Mouse (Mus musculus) cerebellum, adult 9-11 months (tissue): Measurements from ENCODE around the gene Itsn1.

Experiments
- DNase-seq: peaks from one replicate; pipeline ENCODE4 v3.0.0; 2022

The Itsn1 gene

DNA sequence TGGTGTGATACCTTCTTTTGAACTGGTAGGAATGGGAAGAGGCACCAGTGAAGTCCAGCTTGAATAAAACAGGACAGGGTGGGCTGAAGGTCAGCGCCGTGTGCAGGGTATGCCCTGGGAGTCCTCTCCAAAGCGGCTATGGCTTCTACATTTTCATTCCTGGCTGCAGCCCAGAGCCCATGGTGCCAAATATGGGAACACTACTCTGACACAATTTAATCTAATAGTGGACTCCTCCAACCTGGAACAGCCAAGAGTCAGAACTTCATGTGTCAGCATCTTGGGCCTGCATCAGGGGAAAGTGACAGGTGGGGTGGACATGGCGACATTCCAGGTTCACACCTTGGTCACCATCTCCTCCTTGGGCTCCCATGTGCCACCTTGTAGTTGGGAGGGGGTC lies 147.4 kb downstream of the Itsn1 start:
- peak; percentile 53 for DNase-seq

DNA sequence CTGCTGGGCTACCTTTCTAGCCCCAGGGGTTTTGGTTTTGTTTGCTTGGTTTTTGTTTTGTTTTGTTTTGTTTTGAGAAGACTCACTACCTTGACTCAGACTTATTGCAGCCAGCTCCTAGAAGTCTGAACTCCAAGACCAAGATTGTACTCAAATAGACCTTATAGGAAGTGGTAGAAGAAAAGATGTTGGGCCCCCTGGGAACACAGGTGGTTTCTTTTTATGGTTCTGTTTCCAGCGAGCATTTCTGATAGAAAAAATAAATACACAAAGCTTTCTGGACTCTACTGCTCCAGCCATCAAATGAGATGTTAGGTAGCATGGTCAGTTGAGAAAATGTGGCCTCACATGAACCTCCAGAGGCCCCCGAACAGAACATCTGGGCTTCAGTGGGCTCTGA lies 150.0 kb downstream of the Itsn1 start:
- DNase-seq, result no peak

DNA sequence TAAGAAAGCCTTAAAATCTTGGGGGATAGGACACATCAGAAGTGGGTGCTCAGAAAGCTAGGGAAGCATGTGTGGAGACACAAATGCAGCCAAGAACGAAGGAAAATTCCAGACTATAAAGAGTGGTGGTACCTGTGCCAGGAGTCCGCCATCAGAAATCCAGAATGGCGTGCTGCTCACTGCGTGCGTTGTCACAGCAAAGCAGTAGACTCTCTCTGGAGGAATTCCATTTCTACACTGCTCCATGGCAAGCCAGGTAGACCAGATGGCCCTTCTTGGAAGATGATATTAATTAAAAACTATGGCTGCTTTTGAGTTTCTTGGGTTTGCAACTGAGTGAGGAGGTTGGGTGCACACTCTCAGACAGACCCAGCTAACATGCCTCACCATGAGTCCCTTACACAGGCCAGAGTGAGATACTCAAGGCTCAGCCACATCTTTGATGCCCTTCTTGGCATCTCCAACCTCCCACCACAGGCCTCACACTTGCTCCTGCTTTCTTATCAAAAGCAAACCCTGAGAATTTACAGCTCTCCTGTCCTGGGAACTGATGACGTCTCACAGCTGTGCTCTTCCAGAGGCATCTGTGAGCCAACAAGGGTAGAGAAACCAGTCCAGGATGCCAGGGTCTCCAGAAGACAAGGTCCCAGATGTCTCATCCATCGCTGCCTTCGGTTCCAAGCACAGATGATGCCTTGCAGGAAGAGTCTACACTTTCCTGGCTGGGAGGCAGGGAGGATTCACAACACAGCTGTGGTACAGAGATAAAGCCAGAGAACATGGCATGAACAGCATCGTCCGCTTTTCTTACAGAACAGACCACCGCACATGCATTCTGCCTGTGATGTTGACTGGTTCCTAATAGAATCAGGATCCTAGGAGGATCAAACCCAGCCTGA lies 152.0 kb downstream of the Itsn1 start:
- DNase-seq, result no peak

DNA sequence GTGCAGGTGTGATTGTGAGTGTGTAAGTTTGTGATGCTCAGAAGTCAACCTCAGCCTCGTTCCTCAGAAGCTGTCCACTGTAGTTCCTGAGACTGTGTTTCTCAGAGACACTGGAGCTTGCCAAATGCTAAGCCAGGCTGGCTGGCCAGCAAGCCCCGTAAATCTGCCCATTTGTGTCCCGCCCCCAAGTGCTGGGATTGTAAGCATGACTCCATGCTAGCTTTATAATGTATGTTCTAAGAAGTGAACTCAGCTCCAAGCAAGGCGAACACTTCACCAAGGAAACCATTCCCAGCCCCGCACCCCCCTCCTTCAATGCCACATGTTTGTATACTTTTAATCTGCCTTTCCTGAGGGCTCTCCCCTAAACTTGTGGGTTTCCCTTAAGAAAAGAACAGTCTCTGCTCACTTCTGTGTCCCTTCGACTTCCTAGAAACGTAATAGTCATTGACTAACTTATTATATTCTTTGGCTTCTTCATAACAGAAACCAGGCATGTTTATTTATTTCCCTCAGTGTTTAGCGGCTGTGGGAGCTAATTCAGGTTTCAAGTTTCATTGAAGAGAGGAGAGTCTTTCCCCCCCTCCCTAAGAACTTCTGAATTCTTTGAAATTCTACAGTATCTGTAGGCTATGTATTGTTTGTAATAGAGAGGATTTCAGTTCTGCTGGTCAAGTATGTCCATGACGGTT lies 153.2 kb downstream of the Itsn1 start:
- DNase-seq, result no peak

DNA sequence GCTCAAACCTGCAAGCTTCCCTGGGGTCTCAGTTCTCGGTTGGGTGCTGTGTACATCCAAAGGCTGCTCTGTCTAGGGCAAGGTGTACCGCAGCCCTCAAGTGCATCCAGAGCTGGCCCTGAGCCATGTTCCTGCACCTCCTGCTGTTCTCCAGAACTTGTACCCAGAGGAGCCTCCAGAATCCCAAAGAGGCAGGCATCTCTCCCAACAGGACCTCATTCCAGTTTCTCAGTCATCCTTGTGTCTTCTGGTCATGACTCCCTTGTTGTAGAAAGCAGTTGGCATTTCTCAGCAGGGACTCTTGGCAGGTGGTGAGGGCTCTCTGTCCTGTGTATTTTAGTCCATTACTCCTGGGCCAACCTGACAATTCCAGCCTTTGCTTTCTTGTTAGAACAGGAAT lies 154.6 kb downstream of the Itsn1 start:
- peak; percentile 79 for DNase-seq

DNA sequence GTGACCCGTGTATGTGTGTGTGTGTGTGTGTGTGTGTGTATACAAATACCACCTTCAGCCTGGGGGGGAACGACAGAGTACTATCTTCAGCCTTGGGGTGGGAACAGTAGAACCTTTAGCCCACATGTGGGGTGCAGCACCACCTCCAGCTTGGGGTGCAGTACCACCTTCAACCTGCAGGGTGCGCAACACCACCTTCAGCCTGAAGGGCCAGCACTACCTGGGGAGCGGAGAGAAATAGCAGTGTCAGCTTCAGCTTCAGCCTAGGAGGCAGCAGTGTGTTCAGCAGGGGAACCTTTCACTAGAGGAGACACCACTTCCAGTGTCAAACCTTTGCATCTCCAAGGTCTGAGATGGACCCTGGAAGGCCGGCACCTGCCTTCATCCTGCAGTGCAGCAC lies 155.1 kb downstream of the Itsn1 start:
- peak; percentile 55 for DNase-seq

DNA sequence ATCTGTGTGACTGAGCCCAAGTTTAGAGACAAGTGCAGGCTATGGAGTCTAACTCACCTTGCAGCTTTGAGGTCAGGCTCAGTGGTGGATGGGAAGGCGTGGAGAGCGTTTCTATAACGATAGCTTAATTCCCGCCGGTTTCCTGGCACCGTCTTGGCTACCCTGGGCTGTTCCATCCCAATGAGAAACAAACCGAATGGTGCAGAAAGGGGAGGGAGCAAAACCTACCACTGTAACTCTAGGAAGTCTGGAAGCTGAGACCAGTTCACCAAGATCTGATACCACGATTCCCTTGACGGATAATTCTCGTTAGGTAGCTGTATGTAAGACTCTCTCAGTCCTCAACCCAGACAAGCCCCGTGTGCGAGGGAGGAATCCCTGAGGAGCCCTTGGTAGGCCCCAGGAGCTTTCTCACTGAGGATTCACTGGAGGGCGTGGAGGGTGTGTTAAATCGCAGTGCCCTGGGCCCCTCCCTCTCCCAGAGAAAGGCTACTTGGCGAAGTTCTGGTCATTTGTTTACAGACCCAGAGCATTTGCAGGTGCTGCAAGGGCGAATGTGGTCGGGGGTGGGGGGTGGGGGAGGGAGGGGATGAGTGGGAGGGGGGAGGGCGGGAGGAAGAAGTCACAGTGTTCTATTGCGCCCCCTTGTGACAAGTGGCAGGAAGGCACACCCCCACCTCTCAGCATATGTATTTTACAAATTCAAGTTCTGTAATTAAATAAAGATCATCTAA lies 156.5 kb downstream of the Itsn1 start:
- DNase-seq, result no peak

DNA sequence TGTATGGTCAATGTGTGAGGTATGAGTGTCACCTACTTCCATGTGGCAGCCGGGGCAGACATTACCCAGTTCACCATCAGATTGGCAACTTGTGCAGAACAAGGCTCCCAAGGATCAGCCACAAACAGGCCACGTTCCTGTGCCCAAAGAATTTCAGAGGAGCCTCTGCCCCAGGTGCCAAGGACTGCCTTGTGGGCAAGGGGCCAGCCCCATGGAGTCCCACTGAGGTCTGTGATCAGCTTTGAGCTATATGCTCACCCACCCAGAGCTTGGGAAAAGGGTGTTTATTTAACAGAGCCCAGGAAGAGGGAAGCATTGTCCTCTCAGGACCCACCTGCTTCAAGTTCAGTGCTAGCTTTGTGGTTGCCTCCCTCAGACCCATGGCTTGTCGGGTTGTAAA lies 159.3 kb downstream of the Itsn1 start:
- no peak for DNase-seq

DNA sequence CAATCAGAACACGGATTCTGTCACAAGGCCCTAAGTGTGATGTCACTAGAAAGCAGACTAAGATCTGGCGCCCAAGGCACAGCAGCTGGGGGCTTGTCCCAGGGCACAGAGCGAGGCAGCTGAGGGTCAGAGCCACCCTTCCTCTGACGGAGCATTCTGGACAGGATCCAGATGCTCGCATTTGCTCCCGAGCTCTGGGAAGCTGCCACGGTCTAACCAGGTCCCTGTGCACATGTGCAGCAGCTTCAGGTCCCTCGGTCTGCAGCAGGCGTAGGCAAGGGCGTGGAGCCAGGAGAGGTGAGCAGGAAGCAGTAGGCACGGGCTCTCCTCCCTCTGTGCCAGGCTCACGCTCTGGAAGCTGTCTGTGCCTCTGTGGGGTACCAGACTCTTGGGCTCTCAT lies 160.8 kb downstream of the Itsn1 start:
- DNase-seq, result peak; percentile 72

DNA sequence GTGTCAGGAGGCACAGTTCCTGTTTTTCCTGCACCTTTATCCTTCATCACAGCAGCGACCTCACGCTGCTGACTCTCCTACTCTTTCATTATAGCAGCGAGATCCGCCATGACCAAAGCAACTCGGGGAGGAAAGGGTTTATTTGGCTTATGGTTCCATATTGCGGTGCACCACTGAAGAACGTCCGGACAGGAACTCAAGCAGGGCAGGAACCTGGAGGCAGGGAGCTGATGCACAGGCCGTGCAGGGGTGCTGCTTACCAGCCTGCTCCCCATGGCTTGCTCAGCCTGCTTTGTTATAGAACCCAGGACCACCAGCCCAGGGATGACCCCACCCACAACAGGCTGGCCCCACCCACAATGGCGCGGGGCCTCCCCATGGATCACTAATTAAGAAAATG lies 162.1 kb downstream of the Itsn1 start:
- DNase-seq, result no peak

DNA sequence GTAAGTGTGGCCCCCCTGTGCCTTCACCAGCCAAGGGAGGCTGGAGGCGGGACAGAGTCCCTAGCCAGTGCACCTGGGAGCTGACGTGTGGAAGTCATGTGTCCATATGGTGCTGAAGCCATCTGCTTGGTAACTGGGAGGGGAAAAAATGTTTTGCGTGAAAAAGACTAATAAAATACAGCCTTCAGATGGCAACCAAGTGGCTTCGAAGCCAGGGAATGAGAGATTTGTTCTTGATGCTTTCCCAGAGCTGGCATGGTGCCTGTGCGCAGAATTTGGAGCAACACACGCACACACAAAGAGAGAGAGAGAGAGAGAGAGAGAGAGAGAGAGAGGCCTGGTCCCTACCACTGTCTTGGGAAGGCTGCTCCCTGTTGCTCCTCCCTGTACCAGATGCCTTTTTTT lies 167.3 kb downstream of the Itsn1 start:
- DNase-seq, result peak; percentile 75

DNA sequence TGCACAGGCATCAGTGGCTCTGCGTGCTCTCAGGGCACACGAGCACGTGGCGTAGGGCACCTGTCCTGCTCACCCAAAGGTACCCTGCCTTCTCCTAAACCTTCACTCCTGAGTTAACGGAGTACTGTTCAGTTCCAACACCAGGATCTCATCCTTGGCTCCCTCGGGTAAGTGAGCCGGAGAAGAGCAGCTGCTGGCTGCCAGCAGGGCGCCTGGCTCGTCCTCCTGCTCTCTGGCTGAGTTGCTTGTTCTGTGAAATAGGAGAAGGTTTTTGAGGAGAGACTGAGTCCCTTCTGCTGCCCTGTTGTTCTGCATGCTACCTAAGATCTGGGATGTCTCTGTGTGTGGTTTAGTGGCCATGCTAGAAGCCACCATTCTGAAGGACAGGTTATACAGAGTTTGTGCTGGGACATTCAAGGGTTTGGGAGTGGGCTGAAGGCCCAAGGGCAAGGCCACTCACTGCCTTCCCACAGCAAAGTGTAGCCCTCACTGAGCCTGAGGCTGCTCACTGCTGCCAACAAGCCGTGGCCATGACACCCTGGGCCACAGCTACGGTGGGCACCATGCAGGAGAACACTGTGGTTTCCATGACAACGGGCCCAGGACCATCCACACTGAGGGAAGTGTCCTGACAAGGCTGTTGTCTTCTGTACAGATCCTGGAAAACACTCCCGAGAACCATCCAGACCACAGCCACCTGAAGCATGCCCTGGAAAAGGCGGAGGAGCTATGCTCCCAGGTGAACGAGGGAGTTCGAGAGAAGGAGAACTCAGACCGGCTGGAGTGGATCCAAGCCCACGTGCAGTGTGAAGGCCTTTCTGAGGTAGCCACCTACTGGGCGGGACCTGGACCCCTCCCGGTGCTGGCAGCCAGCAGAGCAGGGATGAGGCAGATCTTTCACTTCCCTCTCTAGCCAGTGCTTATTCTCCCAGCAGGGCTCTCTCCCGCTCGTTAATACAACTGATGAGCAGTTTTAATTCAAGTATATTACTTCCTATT lies 170.1 kb downstream of the Itsn1 start:
- DNase-seq, result peak; percentile 80

DNA sequence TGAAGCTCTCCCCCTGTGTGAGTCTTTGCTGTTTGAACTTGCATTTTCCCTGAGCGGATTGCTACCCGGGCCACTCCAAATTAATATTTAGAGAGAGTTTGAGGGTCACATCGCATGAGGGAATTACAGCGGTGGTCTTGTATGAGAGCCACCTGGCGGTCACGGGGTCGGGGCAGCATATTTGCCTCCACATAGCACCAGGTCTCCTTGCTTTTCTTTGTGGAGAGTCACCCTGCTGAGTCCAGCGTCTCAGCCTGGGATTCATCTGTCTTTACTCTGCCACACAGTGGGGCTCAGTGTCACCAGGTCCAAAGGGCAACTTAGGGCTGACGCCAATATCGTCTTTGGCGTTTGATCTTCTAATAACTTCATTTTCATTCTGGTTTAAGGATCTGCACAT lies 171.2 kb downstream of the Itsn1 start:
- no peak for DNase-seq

DNA sequence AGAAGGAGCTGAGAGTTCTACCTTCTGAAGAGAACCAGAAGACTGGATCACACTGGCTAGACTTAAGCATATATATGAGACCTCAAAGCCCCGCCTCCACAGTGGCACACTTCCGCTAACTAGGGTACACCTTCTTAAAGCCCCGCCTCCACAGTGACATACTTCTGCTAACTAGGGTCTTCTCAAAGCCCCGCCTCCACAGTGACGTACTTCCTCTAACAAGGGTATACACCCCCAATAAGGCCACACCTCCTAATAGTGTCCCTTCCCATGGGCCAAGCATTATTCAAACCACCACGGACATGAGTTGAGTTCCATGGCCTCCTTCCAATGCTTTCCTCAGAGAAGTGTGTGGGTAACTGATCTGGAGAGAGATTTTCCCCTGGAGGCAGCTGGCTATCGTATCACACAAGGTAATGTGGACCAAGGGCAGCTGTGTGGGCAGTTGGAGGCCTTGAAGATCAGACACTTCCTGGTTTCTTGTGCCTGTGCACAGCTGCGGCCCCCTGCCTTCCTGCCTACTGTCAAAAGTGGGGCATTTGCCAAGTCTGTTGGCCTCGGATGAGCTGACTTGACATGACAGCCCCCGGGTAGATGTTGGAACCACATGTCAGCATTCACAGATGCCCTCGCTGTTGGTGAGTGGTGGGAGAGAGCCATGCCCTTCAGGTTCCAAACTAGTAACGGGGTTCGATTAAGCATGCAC lies 174.9 kb downstream of the Itsn1 start:
- peak; percentile 78 for DNase-seq

DNA sequence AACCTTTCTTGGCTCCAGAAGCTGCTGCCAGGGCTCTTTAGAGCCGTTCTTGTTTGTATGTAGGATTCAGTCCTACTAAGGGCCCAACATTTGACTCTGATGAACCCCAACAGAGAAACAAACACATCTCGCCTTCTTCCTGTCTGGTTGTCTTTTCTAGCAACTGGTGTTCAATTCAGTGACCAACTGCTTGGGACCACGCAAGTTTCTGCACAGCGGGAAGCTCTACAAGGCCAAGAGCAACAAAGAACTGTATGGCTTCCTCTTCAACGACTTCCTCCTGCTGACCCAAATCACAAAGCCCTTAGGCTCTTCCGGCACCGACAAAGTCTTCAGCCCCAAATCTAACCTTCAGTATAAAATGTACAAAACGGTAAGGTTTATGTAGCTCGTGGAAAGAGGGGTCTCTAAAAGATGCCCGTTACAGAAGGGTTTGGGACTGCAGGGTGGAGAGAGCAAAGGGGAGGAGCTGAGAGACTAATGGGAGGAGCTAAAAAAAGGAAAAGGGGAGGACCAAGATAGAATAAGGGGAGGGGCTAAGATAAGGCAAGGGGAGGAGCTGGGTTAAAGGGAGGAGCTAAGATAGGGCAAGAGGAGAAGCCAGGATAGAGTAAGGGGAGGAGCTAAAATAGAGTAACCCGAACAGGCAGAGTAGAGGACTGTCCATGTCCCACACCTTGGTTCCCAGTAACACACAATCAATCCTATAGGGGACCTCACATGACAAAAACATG lies 176.2 kb downstream of the Itsn1 start:
- no peak for DNase-seq

DNA sequence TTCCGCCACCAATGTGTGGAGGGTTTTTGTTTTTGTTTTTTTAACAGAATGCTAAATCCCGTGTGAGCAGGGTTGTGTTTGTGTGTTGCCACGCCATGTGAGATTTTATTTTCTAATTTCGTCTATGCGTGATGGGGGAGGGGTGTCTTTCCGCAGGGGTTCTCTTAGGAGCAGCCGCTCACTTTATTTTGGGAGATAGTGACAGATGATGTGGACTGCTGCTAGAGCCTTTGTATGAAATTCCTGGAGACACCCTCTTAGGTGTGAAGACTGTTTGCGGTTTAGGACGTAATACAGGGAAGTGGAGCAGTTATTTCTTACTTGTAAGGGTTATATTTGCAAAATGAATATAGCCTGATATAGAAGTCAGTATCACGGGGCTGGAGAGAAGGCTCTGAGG lies 176.9 kb downstream of the Itsn1 start:
- no peak for DNase-seq

DNA sequence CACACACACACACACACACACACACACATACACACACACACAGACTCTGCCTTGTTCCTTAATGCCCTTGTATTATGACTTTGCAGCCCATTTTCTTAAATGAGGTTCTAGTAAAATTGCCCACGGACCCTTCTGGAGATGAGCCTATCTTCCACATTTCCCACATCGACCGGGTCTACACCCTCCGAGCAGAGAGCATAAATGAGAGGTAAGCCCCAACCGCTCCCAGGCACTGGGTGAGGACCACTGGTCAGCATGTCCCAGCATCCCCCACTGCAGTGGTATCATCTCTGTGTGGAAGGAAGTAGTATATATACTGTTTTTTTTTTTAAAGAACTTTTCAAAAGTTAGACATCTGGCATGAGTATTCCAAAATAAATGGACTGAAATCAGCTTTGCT lies 177.6 kb downstream of the Itsn1 start:
- DNase-seq, result no peak

DNA sequence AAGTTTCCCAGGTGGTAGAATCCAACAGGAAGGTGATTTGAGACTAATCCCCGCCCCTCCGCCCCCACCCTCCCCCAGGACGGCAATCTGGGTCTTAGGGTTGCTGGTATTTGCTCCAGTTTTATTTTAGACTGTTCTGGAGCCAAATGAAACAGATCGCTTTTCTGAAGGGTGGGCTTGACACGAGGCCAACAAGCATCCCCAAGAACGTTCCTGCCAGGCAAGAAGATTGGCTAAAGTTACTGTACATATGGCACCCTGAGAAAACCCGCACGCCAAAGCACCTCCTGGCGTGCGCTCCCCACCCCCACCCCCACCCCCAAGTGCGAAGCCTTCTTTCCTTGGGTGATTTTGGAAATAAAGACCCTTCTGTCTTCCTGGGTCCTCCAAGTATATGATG lies 178.1 kb downstream of the Itsn1 start:
- no peak for DNase-seq

DNA sequence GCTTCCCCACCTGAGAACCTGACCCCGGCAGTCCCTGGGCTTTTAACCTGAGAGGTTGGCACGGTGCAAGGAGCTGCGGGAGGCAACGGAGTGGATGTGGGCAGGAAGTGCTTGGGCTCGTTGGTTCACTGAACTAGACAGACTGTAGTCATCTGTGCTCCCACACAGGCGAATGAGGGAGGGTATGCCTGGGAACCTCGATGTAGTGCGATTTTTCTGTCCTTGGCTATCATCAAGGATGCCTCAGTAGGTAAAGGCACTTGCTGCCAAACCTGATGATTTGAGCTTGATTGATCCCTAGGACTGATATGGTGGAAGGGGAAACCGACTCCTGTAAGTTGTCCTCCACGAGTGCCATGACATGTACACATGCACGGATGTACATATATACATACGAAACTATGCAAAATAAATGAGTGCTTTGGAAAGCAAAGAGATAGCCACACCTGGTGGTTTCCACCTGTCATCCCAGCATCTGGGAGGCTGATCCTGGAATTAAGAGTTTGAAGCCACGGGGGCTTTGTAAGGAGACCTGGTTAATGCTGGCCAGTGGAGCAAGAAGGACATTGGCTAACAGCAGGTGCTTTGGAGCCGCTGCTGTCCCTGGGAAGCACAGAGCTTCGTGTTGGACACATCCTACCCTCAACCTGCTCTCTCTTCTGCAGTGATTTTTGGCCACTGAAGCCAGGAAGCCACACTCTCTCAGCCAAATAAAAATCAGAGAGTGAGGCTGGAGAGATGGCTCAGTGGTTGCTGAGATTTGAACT lies 180.7 kb downstream of the Itsn1 start:
- no peak for DNase-seq

DNA sequence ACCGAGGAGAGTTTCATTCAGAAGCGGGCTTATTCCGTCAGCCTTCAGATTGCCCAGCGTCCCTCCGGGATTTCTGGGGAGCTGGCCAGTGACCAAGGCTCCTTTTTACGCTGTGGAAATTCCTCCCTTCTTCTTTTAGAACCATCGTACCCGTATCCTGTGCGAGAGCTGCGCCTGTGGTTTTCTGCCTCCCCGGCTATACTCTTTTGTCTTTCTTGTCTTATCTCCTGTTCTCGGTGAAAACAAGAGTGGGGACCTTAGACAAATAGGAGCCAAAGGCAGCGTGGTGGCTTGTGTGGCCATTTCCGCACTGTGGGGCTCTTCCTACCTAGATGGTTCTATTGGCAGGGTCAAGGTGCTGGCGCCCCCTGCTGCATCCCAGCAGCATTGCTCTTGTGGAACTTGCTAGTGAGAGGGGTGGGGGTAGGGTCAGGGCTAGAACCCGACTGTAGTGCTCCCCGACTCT lies 188.6 kb downstream of the Itsn1 start:
- DNase-seq, result peak; percentile 90
